Mouse (Mus musculus): ENCODE results near the gene Mthfd1l. TPM values are rescaled to one million over a fixed set of nuclear protein-coding genes. Genes with fewer than 3 reads are reported as not detected.
A peak's percentile ranks its signal among the peaks of the same experiment; 100 is the strongest.

Mthfd1l gene
- polyA plus RNA-seq, 1 experiment from 2014 or later: 10.4 TPM

DNA sequence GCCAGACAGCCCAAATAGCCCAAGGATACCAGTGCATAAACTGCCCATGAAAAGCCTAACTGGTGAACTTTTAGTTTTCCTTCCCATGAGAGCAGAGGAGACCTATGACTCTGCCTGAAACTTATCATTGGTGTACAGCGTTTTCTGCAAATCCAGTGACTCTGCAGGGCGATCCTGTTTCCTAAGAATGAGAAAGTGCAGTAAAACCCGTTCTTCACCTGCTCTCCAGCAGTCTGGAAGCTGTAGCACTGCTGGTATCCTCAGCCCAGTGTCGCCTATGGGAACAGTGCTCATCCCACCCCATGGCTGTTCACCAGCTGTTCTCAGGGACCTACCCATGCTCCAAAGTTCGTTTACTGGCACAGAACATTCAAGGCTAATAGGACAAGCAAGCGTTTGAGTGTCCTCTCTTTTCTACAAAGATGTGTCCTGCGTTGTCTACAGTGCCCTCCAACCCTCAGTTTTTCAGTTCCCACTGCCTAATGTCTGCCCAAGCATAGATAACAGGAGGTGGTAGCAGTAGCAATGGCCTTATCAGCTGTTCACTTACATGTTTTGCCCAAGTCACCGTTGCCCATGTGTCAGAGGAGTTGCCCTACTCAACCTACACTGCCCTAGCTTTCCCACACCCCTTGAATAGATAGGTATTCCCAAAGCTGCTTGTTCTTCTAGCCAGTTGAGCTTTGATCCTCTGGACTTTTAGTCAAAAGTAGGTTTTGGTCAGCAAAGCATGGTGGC, 20.6 kb downstream of the Mthfd1l start:
- 88% methylated on average over 8 of the region's 8 CpGs for WGBS
- H3K9ac ChIP-seq (ENCODE audit: low read depth, low read length): no peak overlapping the region
- no peak overlapping the region for H3K4me2 ChIP-seq (replicated peaks; ENCODE audit: low read depth, low read length)
- H3K9me3 ChIP-seq (ENCODE audit: control insufficient read depth, low read length): no peaks in the 10 kb centered on the region
- ATAC-seq (ENCODE audit: low FRiP score) (no peak), DNase-seq (ENCODE audit: low spot score) (no peak)
- H3K4me1 ChIP-seq (replicated peaks; ENCODE audit: control insufficient read depth, insufficient read depth, low read length): no peaks in the 10 kb centered on the region
- H3K27ac ChIP-seq (ENCODE audit: low read depth, low read length): no peak overlapping the region
- no peak overlapping the region for H3K4me3 ChIP-seq (ENCODE audit: low read depth, low read length)
- no peaks in the 10 kb centered on the region for H3K36me3 ChIP-seq (ENCODE audit: control insufficient read depth, insufficient read depth, low read length)
- no peaks in the 10 kb centered on the region for H3K27me3 ChIP-seq (ENCODE audit: control insufficient read depth, insufficient read depth, low read length)

- 85% methylated on average over 4 of the region's 4 CpGs for WGBS
- Histone ChIP-seq H3K27me3 (ENCODE audit: control insufficient read depth, insufficient read depth, low read length) (no peaks in the 10 kb centered on the region), H3K4me3 (ENCODE audit: low read depth, low read length) (no peak overlapping the region), H3K4me1 (replicated peaks; ENCODE audit: control insufficient read depth, insufficient read depth, low read length) (no peaks in the 10 kb centered on the region), H3K27ac (ENCODE audit: low read depth, low read length) (no peak overlapping the region), H3K36me3 (ENCODE audit: control insufficient read depth, insufficient read depth, low read length) (no peaks in the 10 kb centered on the region), H3K9me3 (ENCODE audit: control insufficient read depth, low read length) (no peaks in the 10 kb centered on the region), H3K9ac (ENCODE audit: low read depth, low read length) (no peak overlapping the region), H3K4me2 (replicated peaks; ENCODE audit: low read depth, low read length) (no peak overlapping the region)
- ATAC-seq (ENCODE audit: low FRiP score): no peak
- DNase-seq (ENCODE audit: low spot score): no peak
These were observed 22.4 kb downstream of the Mthfd1l start for GRCm38 (mm10) chr10:3995277-3995676.

GRCm38 (mm10) chr10:3996170-3996876, 23.4 kb downstream of the Mthfd1l start:
- Histone ChIP-seq H3K9ac (ENCODE audit: low read depth, low read length) (no peak overlapping the region), H3K4me3 (ENCODE audit: low read depth, low read length) (no peak overlapping the region), H3K27ac (ENCODE audit: low read depth, low read length) (no peak overlapping the region), H3K4me1 (replicated peaks; ENCODE audit: control insufficient read depth, insufficient read depth, low read length) (no peaks in the 10 kb centered on the region), H3K9me3 (ENCODE audit: control insufficient read depth, low read length) (no peaks in the 10 kb centered on the region), H3K27me3 (ENCODE audit: control insufficient read depth, insufficient read depth, low read length) (no peaks in the 10 kb centered on the region), H3K4me2 (replicated peaks; ENCODE audit: low read depth, low read length) (no peak overlapping the region), H3K36me3 (ENCODE audit: control insufficient read depth, insufficient read depth, low read length) (no peaks in the 10 kb centered on the region)
- 57% methylated on average over 15 of the region's 15 CpGs for WGBS
- DNase-seq (ENCODE audit: low spot score) (peak; percentile 82), ATAC-seq (ENCODE audit: low FRiP score) (peak; percentile 71; the same call in 1 of the 2 replicates)

- no peak overlapping the region for H3K9ac ChIP-seq (ENCODE audit: low read depth, low read length)
- no peak for ATAC-seq (ENCODE audit: low FRiP score)
- no peak overlapping the region for H3K27ac ChIP-seq (ENCODE audit: low read depth, low read length)
- H3K36me3 ChIP-seq (ENCODE audit: control insufficient read depth, insufficient read depth, low read length): no peaks in the 10 kb centered on the region
- H3K4me1 ChIP-seq (replicated peaks; ENCODE audit: control insufficient read depth, insufficient read depth, low read length): no peaks in the 10 kb centered on the region
- no peak overlapping the region for H3K4me2 ChIP-seq (replicated peaks; ENCODE audit: low read depth, low read length)
- no peak for DNase-seq (ENCODE audit: low spot score)
- H3K4me3 ChIP-seq (ENCODE audit: low read depth, low read length): no peak overlapping the region
- no peaks in the 10 kb centered on the region for H3K27me3 ChIP-seq (ENCODE audit: control insufficient read depth, insufficient read depth, low read length)
- WGBS: 88% methylated on average over 7 of the region's 7 CpGs
- no peaks in the 10 kb centered on the region for H3K9me3 ChIP-seq (ENCODE audit: control insufficient read depth, low read length)
These were observed 25.0 kb downstream of the Mthfd1l start for GRCm38 (mm10) chr10:3997851-3998426.

DNA sequence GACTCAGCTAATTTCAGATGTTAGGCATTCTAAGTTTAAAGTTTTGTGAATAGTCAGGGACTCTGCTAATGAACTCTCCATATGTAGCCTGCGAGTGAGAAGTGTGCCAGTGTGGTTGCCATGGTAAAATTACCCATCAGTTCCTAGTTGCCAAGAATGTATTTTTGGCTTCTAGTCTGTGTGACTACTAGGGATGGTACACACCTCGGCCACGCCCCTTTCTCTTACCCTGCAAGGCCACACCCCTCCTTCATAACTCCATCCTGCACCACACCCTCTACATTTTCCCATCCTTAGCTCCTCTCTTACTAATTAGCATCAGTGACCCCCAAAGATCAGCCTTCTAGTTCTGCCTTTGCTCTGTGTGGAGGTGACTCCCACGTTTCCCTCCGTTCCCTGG, 29.8 kb downstream of the Mthfd1l start:
- no peak overlapping the region for H3K27ac ChIP-seq (ENCODE audit: low read depth, low read length)
- no peak overlapping the region for H3K4me3 ChIP-seq (ENCODE audit: low read depth, low read length)
- H3K9ac ChIP-seq (ENCODE audit: low read depth, low read length): no peak overlapping the region
- ATAC-seq (ENCODE audit: low FRiP score) (no peak), DNase-seq (ENCODE audit: low spot score) (no peak)
- H3K4me2 ChIP-seq (replicated peaks; ENCODE audit: low read depth, low read length): no peak overlapping the region
- no peaks in the 10 kb centered on the region for H3K27me3 ChIP-seq (ENCODE audit: control insufficient read depth, insufficient read depth, low read length)
- no peaks in the 10 kb centered on the region for H3K4me1 ChIP-seq (replicated peaks; ENCODE audit: control insufficient read depth, insufficient read depth, low read length)
- H3K36me3 ChIP-seq (ENCODE audit: control insufficient read depth, insufficient read depth, low read length): no peaks in the 10 kb centered on the region
- WGBS: 88% methylated on average over 5 of the region's 5 CpGs
- no peaks in the 10 kb centered on the region for H3K9me3 ChIP-seq (ENCODE audit: control insufficient read depth, low read length)

DNA sequence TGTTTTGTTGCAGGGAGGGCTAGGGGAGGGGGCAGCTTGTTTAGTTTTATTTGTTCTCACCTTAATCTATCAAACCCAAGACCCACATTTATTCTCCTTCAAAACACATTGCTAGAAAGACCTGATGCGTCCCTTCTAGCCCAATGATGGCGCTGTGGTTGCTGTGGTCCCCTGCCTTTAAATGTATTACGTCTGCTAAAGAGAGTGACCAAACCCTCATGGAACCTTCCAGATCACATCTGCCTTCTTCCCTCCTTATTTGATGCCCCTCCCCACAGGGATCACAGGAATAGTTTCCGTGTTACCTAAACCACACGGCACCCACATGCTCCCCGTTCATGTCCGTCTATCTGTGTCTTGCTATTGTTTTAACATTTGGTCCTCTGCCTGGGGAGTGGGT, 32.3 kb downstream of the Mthfd1l start:
- Histone ChIP-seq H3K27me3 (ENCODE audit: control insufficient read depth, insufficient read depth, low read length) (no peaks in the 10 kb centered on the region), H3K9ac (ENCODE audit: low read depth, low read length) (no peak overlapping the region), H3K27ac (ENCODE audit: low read depth, low read length) (no peak overlapping the region), H3K4me2 (replicated peaks; ENCODE audit: low read depth, low read length) (no peak overlapping the region), H3K9me3 (ENCODE audit: control insufficient read depth, low read length) (no peaks in the 10 kb centered on the region), H3K4me1 (replicated peaks; ENCODE audit: control insufficient read depth, insufficient read depth, low read length) (no peaks in the 10 kb centered on the region), H3K36me3 (ENCODE audit: control insufficient read depth, insufficient read depth, low read length) (no peaks in the 10 kb centered on the region), H3K4me3 (ENCODE audit: low read depth, low read length) (no peak overlapping the region)
- ATAC-seq (ENCODE audit: low FRiP score) (no peak), DNase-seq (ENCODE audit: low spot score) (no peak)
- WGBS: 84% methylated on average over 7 of the region's 7 CpGs

DNA sequence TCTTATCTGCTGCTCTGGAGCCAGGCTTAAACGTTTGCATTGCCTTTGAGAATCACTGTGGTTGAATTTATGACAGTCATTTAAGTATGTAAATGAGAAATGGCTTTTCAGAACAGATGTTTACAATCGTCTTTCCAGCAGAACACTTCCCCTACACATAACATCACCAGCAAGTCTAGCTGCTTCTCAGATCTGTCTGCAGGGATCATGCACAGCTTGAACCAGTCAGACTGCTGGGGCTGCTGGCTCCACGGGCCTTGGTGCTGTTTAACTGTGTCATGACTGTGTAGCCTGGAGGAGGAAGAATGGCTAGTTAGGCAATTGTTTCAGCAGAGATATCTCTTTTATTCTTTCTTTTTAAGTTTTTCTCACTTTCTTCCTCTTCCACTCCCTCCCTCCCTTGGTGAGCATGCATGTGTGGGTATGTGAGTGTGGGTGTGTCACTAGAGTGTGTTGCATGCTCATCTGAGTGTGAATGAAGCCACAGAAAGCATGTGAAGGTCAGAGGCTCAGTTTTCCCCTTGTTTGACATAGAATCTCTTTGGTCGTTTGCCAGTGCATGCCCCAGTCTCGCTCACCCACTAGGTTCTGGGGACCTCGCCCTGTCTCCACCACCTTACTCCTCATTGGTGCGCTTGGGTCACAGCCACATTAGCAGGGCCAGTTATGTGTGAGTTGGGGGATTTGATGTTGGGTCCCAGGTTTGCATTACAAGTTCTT, 33.5 kb downstream of the Mthfd1l start:
- H3K9ac ChIP-seq (ENCODE audit: low read depth, low read length): no peak overlapping the region
- H3K27me3 ChIP-seq (ENCODE audit: control insufficient read depth, insufficient read depth, low read length): no peaks in the 10 kb centered on the region
- 75% methylated on average over 7 of the region's 7 CpGs for WGBS
- ATAC-seq (ENCODE audit: low FRiP score) (no peak), DNase-seq (ENCODE audit: low spot score) (no peak)
- H3K9me3 ChIP-seq (ENCODE audit: control insufficient read depth, low read length): no peaks in the 10 kb centered on the region
- no peaks in the 10 kb centered on the region for H3K36me3 ChIP-seq (ENCODE audit: control insufficient read depth, insufficient read depth, low read length)
- H3K27ac ChIP-seq (ENCODE audit: low read depth, low read length): no peak overlapping the region
- no peak overlapping the region for H3K4me3 ChIP-seq (ENCODE audit: low read depth, low read length)
- H3K4me2 ChIP-seq (replicated peaks; ENCODE audit: low read depth, low read length): no peak overlapping the region
- H3K4me1 ChIP-seq (replicated peaks; ENCODE audit: control insufficient read depth, insufficient read depth, low read length): no peaks in the 10 kb centered on the region

DNA sequence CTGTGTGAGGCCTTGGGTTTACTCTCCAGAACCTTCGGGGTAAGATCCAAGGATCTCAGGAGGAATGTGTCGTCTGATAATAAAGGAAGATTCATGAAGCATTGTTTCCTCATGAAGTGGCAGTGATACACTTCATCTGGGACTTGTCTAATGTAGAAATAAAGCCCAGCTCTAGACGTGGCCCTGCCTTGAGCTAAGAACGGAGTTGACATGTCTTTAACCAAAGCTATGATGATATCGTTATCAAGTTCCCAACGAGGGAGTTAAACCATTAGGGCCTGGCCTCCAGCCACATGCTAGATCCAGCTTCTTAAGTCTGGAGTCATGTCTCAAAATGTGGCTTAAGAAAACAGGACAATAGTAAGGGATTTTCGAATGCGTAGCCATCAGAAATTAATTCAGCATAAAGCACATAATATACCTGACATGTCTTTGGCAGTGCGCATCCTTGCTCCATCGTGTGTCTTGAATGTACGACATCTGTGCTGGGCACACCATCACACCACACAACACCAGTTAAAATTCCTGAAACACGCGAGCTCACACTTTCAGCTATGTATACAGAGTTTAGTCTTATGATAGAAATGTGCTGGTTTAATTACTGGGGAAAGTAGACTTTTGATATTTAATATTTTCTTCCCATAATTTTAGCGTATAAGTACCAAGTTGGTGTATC, 49.8 kb downstream of the Mthfd1l start:
- Histone ChIP-seq H3K36me3 (ENCODE audit: control insufficient read depth, insufficient read depth, low read length) (no peaks in the 10 kb centered on the region), H3K4me3 (ENCODE audit: low read depth, low read length) (no peak overlapping the region), H3K4me2 (replicated peaks; ENCODE audit: low read depth, low read length) (no peak overlapping the region), H3K9me3 (ENCODE audit: control insufficient read depth, low read length) (no peaks in the 10 kb centered on the region), H3K4me1 (replicated peaks; ENCODE audit: control insufficient read depth, insufficient read depth, low read length) (no peaks in the 10 kb centered on the region), H3K9ac (ENCODE audit: low read depth, low read length) (no peak overlapping the region), H3K27ac (ENCODE audit: low read depth, low read length) (no peak overlapping the region), H3K27me3 (ENCODE audit: control insufficient read depth, insufficient read depth, low read length) (no peaks in the 10 kb centered on the region)
- WGBS: 93% methylated on average over 14 of the region's 14 CpGs
- ATAC-seq (ENCODE audit: low FRiP score) (no peak), DNase-seq (ENCODE audit: low spot score) (no peak)

All from hindbrain, embryonic 11.5 days (tissue).